Mouse (Mus musculus): Measurements from ENCODE around the gene Taf9. TPM values are rescaled to one million over a fixed set of nuclear protein-coding genes. Genes with fewer than 3 reads are reported as not detected.

Taf9 gene
- polyA plus RNA-seq, 1 experiment from 2014 or later, result 23.1 TPM

DNA sequence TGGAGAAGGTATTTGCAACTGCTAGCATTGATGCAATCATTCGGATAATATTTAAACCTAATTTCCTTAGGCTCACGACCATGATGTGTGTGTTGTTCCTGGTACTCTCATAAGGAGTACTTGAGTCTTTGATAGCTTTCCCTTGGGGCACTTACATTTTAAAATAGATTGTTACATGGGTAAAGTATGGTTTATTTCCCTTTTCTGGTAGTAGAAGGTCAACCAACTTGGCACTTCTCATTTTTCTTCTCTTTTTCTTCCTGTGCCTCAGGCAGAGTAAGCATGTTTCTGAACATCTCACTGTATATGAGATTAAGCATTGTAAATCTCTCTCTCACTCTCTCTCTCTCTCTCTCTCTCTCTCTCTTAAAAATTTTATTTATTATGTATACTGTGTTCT lies 31.5 kb downstream of the Taf9 start:
- no peaks in the 10 kb centered on the region for H3K27me3 ChIP-seq (replicated peaks; ENCODE audit: low read depth, poor library complexity, severe bottlenecking)
- H3K4me1 ChIP-seq, result no peaks in the 10 kb centered on the region
- DNase-seq (ENCODE audit: low spot score), result no peak
- H3K9me3 ChIP-seq, result no peaks in the 10 kb centered on the region
- no peaks in the 10 kb centered on the region for H3K36me3 ChIP-seq (replicated peaks)
- 86% methylated on average over 2 of the region's 2 CpGs for WGBS
- H3K4me3 ChIP-seq, result no peak overlapping the region
- no peak overlapping the region for H3K27ac ChIP-seq (replicated peaks)

DNA sequence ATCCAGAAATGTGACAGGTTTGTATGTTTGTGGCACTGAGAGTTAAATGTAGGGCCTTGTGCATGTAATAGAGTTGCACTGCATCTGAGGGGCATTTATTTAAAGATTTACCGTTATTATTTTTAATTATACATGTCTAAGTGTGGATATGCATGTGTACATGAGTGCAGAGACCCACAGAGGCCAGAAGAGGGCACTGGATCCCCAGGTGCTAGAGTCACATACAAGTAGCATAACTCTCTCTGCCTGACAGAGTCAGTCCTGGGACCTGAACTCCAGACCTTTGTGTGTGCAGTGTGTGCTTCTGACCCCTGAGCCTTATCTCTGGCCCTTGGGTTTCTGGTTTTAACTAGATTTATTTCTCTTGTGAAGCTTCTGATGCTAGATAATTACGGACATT lies 33.0 kb downstream of the Taf9 start:
- H3K27ac ChIP-seq (replicated peaks), result no peak overlapping the region
- H3K36me3 ChIP-seq (replicated peaks), result no peaks in the 10 kb centered on the region
- H3K9me3 ChIP-seq, result no peaks in the 10 kb centered on the region
- WGBS, result 72% methylated on average over 2 of the region's 2 CpGs
- H3K4me1 ChIP-seq, result no peaks in the 10 kb centered on the region
- no peak for DNase-seq (ENCODE audit: low spot score)
- H3K4me3 ChIP-seq, result no peak overlapping the region
- H3K27me3 ChIP-seq (replicated peaks; ENCODE audit: low read depth, poor library complexity, severe bottlenecking), result no peaks in the 10 kb centered on the region

DNA sequence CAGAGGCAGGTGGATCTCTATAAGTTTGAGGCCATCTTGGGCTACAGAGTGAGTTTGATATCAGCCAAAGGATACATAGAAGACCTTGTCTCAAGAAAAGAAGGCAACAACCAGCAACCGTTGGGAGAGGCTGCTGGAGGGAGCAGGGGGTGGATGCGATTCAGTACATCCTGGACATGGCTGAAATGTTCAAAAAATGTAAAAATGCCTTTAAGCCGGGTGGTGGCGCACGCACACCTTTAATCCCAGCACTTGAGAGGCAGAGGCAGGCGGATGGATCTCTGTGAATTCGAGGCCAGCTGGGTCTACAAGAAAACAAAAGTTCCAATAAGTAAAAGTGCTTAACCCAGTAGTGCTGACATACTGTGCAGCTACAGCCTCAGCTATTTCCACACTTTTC lies 36.1 kb downstream of the Taf9 start:
- H3K9me3 ChIP-seq, result no peaks in the 10 kb centered on the region
- DNase-seq (ENCODE audit: low spot score), result no peak
- no peak overlapping the region for H3K4me3 ChIP-seq
- H3K27ac ChIP-seq (replicated peaks), result no peak overlapping the region
- 0 out of 2 replicates have a peak, but pooled peaks cover 3% of the 10 kb centered on the region for H3K36me3 ChIP-seq (replicated peaks)
- no peaks in the 10 kb centered on the region for H3K27me3 ChIP-seq (replicated peaks; ENCODE audit: low read depth, poor library complexity, severe bottlenecking)
- H3K4me1 ChIP-seq, result no peaks in the 10 kb centered on the region
- 73% methylated on average over 7 of the region's 7 CpGs for WGBS

DNA sequence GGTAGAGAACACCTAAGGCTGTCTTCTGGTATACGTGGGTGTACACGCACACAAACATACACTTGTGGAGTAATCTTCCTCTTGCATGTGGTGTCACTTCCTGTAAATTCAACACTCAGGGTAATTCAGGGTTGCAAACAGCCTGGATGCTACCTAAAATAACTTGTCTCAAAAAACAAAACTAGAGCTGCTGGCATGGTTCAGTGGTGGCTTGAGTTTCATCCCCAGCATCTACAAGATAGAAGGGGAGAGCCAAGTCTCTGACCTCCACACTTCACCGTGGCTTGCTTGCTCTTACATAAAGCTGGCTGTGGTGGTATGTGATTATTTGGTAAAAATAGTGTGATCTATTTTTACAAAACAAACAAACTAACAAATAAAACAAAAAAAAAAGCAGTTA lies 46.2 kb downstream of the Taf9 start:
- WGBS, result 92% methylated on average over 3 of the region's 3 CpGs
- no peak for DNase-seq (ENCODE audit: low spot score)
- Histone ChIP-seq H3K27ac (replicated peaks) (no peak overlapping the region), H3K27me3 (replicated peaks; ENCODE audit: low read depth, poor library complexity, severe bottlenecking) (no peaks in the 10 kb centered on the region), H3K4me3 (no peak overlapping the region), H3K9me3 (no peaks in the 10 kb centered on the region), H3K36me3 (replicated peaks) (peaks cover 82% of the 10 kb centered on the region), H3K4me1 (no peaks in the 10 kb centered on the region)

DNA sequence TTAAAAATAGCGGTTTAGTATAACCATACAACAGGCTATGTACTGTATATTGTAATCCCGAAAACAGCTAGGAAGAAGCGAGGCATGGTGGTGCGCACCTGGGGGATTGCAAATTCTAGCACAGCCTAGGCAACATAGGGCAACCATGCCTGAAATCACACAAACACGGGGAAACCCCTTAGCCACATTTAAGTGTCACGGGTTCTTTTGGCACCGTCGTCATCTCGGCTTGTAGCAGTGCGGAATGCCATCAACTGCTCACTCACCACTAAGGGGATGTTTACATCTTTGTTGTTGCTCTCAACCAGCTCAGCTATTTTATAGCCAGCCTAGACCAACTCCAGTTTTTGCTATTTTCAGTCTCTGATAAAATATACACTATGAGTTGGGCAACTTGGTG lies 47.5 kb downstream of the Taf9 start:
- Histone ChIP-seq H3K36me3 (replicated peaks) (peaks cover 95% of the 10 kb centered on the region), H3K27ac (replicated peaks) (no peak overlapping the region), H3K4me1 (no peaks in the 10 kb centered on the region), H3K9me3 (no peaks in the 10 kb centered on the region), H3K4me3 (no peak overlapping the region), H3K27me3 (replicated peaks; ENCODE audit: low read depth, poor library complexity, severe bottlenecking) (no peaks in the 10 kb centered on the region)
- DNase-seq (ENCODE audit: low spot score), result no peak
- 96% methylated on average over 10 of the region's 10 CpGs for WGBS

DNA sequence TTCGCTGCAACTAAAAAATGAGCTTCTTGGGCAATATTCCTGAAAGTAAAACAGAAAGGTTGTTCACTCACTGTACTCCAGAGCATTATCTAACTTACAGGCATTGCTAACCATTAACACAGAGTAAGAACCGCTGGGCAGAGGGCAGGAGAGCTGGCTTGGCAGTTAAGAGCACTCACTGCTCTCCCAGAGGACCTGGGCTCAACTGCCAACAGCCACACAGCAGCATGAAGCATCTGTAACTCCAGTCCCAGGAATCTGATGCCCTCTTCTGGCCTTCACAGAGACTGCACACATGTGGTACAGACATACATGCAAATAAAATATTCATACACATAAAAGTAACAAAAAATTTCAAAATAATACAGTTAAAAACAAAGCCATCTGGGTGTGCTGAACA lies 52.1 kb downstream of the Taf9 start:
- 95% methylated on average over 2 of the region's 2 CpGs for WGBS
- H3K4me1 ChIP-seq, result no peaks in the 10 kb centered on the region
- H3K36me3 ChIP-seq (replicated peaks), result peaks cover 99% of the 10 kb centered on the region
- no peak for DNase-seq (ENCODE audit: low spot score)
- H3K4me3 ChIP-seq, result no peak overlapping the region
- H3K27me3 ChIP-seq (replicated peaks; ENCODE audit: low read depth, poor library complexity, severe bottlenecking), result no peaks in the 10 kb centered on the region
- no peaks in the 10 kb centered on the region for H3K9me3 ChIP-seq
- no peak overlapping the region for H3K27ac ChIP-seq (replicated peaks)

Other genes with a start within 250 kb of the Taf9 start
- gene Naip1, start 198.7 kb upstream of the Taf9 start, polyA plus RNA-seq (2016; fragmentation: Nextera tagmentation; extraction: Ambion mirVana), result not detected in 2 replicates
- 83.6 and 93.1 TPM in 2 replicates for gene Gtf2h2, start 159.0 kb upstream of the Taf9 start, polyA plus RNA-seq (2016; fragmentation: Nextera tagmentation; extraction: Ambion mirVana)
- gene Ocln, start 98.9 kb upstream of the Taf9 start, polyA plus RNA-seq (2016; fragmentation: Nextera tagmentation; extraction: Ambion mirVana), result 6.2 and 6.5 TPM in 2 replicates
- 6.0 and 6.2 TPM in 2 replicates for gene Marveld2, start 34.6 kb upstream of the Taf9 start, polyA plus RNA-seq (2016; fragmentation: Nextera tagmentation; extraction: Ambion mirVana)
- 365 and 367 TPM in 2 replicates for gene Ak6, start 600 bp upstream of the Taf9 start, polyA plus RNA-seq (2016; fragmentation: Nextera tagmentation; extraction: Ambion mirVana)
- 23.4 and 23.8 TPM in 2 replicates for gene Rad17, start 528 bp upstream of the Taf9 start, polyA plus RNA-seq (2016; fragmentation: Nextera tagmentation; extraction: Ambion mirVana)
- 3.9 and 4.6 TPM in 2 replicates for gene Ccdc125, start 18.1 kb downstream of the Taf9 start, polyA plus RNA-seq (2016; fragmentation: Nextera tagmentation; extraction: Ambion mirVana)
- gene Cdk7, start 79.4 kb downstream of the Taf9 start, polyA plus RNA-seq (2016; fragmentation: Nextera tagmentation; extraction: Ambion mirVana), result 114 and 119 TPM in 2 replicates
- 124 and 129 TPM in 2 replicates for gene Mrps36, start 93.1 kb downstream of the Taf9 start, polyA plus RNA-seq (2016; fragmentation: Nextera tagmentation; extraction: Ambion mirVana)
- 65.7 and 68.2 TPM in 2 replicates for gene Cenph, start 124.3 kb downstream of the Taf9 start, polyA plus RNA-seq (2016; fragmentation: Nextera tagmentation; extraction: Ambion mirVana)
- gene Ccnb1, start 135.0 kb downstream of the Taf9 start, polyA plus RNA-seq (2016; fragmentation: Nextera tagmentation; extraction: Ambion mirVana), result 411 and 420 TPM in 2 replicates
- gene Slc30a5, start 181.8 kb downstream of the Taf9 start, polyA plus RNA-seq (2016; fragmentation: Nextera tagmentation; extraction: Ambion mirVana), result 36.4 and 37.7 TPM in 2 replicates

Measured in embryonic facial prominence, embryonic 10.5 days (tissue).